Mouse (Mus musculus): ENCODE data around the gene Rab40c. TPM values are rescaled to one million over a fixed set of nuclear protein-coding genes. Genes with fewer than 3 reads are reported as not detected.

Rab40c gene
- total RNA-seq, 2 experiments from 2014 or later: 41.2 TPM

DNA sequence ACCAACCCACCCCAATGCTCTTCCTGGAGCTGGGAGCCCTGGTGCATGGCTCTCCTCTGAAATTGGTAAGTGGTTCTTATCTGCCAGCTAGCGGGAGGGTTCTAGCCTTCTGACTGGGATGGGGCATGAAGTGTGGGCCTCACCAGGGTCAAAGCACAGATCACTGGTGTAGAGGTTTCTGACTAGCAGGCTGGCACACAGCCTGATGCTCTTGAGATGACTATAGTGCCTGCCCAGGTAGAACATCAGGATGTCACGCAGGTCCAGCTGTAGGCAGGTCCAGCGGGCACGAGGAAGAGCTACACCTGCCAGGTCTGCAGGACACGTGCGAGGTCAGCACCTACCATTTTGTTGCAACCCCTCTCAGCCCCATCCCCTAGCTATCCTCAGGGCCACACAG is 59.3 kb downstream of the Rab40c start:
- no peak for DNase-seq (ENCODE audit: low spot score in 2 of 2)

DNA sequence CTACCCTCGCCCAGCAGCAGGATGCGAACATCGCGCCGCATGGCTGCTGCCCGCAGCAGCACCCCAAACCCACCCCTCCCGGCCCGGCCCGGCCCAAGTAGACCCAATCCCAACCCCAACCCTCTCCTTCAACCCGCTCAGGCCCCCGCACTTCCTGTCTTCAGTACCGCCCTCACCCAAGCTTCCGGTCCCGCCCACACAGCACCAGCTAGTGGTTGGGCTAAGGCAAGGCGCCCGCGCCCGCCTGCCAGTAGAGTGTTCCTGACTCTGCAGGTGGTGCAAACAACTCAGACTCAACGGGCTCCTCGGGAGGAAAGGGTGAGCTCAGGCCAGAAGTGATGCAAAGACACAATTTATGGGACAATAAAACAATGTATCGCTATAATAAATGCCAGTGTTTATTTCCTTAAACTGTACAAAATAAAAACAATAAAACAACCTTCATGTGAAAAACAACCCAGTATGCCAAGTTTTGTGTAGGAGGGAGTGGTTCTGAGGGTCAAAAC is 75.1 kb downstream of the Rab40c start, which contains the start of gene Rhot2:
Rhot2 (minus strand) TSS at position 456 of the 506 bp plus-strand sequence.
- DNase-seq (ENCODE audit: low spot score in 2 of 2): peak; percentile 96

DNA sequence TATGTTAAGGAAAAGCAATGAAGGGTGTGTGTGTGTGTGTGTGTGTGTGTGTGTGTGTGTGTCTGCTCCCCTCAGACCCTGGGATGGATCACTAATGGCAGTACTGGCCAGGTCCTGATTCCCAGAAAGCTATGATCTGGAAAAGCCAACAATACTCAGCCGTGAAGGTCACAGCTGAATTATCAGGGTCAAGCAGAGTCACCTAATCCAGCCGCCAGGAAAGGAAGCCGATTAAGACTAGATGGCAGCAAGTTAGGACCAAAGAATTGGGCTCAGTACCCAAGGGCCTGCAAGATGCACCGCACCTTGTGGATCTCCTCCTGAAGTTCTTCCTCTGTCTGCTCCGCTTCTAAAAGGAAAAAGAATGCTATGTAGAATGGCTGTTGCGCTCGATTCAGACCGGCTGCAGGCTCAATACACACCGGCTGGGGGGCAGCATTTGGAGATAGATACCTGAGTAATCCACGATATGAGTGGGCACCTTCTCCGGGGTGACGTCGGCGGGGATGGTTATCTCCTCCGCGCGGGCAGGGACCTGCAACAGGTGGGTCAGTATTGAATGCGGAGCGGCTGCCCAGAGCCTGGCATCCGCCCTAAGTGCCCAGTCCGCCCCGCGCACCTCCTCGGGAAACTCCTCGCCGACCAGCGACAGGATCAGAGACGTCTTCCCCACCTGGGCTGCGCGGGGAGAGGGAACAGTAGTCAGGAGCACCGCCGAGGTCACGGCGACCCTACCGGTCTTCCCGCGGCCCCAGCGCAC is 75.7 kb downstream of the Rab40c start:
- peak; percentile 25 to 44 for DNase-seq (ENCODE audit: low spot score in 2 of 2)

DNA sequence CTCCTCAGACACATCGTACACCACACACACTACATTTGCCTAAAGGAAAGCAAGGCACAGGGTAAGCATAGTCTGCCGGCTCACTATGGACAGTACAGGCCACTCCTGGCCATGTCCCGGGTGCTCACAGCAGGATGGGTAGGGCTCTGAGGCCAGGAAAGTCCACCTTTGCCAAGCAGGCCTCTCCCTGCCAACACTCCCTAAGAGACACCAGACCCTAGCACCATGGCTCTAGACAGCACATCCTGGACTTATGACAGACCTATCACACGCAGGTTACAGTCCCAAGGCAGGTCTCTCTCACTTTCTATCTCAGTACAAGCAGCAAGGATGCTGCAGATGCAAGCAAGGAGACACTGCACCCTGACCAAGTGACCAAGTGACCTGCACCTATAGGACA is 76.4 kb downstream of the Rab40c start:
- no peak for DNase-seq (ENCODE audit: low spot score in 2 of 2)

DNA sequence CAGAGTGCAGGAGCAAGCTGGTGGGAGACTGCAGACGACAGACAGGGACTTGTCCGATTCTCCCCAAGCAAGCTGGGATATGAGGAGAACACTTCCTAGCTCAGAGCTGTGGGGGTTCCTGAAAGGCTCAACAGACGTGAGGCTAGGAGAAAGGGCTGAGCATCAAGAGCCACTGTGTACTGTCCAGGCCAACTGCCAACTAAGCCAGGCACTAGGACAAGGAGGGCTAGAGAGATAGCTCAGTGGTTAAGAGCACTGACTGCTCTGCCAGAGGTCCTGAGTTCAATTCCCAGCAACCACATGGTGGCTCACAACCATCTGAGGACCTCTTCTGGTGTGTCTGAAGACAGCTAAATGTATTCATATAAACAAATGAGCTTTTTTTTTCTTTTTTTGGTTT is 77.0 kb downstream of the Rab40c start:
- DNase-seq (ENCODE audit: low spot score in 2 of 2): no peak

DNA sequence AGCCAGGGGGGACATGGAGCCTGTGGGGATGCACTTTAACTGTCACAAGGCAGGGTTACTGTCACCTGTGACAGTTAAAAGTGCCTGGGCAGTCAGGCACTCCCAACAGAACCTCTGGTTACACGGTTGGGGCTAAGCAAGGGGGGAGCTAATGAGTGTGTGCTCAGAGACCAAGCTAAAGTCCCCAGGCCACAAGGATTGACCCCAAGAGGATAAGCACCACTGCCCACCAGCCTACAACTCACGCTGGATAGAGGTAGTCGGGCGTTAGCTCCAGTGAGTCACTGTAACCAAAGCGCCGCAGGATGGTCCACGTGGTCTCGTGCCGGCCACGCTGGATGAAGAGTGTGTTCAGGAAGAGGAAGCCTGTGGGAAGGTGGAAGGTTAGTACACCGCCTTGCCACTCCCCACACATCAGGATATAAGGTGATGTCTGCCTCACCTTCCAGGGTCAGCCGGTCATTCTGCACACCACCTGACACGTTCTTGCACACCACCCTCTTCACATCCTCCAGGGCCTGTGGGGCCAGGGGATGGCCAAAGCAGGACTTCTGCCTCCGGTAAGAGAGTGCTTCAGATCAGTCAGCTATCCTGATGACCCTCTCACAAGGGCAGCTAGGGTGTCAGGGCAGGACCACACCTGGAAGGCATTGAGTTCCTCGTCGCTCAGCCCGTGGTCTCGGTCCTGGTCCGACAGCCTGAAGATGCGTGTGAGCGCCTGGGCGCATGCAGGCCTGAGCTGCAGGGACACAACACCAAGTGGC is 78.2 kb downstream of the Rab40c start, which contains the start of gene Gm20683:
Gm20683 (minus strand) TSS at position 647 of the 764 bp plus-strand sequence.
- DNase-seq (ENCODE audit: low spot score in 2 of 2): no peak

DNA sequence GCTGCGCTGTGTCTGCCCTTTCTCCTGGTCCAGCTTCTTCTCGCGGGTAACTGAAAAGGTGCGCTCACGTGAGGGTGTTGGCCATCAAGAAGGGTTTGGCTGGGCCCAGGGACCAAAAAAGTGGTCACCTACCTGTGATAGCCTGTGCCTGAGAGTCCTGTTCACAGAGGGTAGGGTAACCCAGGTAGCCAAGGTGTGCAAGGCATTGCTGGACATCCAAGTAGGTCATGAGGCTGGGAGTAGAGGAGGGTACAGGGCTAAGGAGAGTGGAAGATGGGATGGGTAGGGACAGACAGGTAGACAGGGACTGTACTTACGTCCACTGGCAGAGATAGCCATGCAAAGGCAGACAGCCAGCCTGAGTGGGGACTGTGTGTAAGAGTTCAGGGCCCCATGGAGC is 79.0 kb downstream of the Rab40c start:
- DNase-seq (ENCODE audit: low spot score in 2 of 2): no peak

DNA sequence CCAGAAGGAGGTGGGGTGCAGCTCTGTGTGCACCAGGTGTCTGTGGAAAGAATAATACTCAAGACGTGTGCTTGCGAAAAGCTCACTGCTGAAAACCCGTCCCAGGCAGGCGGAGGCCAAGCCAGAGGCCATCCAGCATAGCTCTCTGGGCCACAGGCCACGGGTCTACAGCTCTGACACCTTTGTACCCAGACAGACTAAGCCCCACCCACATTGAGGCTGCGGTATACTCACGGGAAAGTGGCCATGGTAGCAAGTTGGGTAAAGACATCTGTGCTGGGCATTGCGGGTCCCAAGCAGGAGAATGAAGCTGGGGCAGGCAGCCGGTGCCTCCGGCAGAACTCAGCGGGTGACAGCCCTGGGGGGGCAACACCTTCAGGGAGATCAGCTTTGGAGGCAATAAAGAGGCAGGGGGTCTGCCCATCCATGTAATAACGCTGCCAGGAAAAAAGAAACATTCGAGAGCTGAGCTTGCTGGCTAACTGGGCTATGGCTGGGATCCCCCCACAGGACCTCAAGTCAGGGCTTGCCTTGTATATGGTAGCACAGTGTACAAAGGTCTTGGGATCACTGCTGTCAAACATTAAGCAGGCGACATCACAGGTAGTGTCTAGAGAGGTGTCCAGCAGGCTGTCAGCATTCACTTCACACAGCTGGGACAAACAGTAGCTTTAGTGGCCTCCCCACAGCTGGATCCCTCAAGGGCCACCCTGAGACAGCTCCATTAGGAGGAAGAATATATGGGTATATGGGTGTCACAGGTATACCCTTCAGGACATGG is 79.9 kb downstream of the Rab40c start:
- DNase-seq (ENCODE audit: low spot score in 2 of 2): no peak

DNA sequence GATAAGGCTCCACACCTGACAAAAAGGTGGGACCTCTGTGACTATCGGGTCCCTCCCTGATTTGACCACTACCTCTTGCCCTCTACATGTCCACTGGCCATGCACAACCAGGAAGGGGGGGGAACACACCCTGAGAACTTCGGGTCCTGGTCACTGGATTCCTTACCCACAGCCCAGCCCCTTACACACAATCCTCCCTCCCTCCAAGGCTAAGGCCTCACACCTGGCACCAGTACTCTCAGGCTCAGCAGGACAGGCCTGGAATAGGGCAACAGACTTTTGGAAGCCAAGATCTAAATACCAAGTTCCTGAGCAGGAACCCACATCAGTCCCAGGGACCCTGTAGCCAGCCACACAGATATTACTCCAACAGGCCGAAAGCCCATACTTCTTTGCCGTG is 80.6 kb downstream of the Rab40c start:
- no peak for DNase-seq (ENCODE audit: low spot score in 2 of 2)

DNA sequence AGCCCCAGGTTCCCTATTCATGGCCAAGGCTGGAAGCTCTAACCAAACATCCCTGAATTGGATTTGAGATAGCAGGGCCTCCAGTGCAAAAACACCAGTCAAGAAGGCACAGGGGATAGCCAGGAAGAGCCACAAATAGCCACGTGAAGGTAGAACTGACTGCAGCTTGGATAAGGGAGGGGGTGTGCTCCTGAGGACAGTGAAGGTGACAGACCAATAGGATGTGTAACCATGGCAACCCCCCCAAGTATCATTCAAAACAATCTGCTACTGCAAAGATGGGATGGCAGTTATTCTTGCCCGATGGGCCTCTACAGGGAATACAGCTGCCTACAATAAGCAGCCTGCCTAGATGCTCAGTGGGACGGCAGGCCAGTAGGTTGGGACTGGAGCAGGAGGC is 82.0 kb downstream of the Rab40c start:
- no peak for DNase-seq (ENCODE audit: low spot score in 2 of 2)

DNA sequence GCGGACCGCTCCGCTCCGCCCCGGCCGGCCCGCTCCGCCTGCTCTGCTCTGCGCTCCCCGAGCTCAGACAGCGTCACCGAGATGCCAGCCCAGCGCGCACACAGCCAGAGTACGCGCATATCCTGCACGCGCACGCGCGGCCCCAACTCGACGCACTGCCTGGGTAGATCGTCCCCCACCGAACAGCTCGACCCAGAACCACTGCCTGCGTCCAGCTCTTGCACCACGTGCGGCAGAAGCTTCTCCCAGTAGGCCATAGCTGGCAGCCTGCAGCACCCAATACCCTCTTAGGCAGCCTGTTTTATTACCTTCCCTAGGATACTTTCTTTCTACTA is 82.5 kb downstream of the Rab40c start, which contains the start of gene Rhbdl1:
Rhbdl1 (minus strand) TSS at position 220 of the 335 bp plus-strand sequence.
- peak; percentile 74 to 90 for DNase-seq (ENCODE audit: low spot score in 2 of 2)

DNA sequence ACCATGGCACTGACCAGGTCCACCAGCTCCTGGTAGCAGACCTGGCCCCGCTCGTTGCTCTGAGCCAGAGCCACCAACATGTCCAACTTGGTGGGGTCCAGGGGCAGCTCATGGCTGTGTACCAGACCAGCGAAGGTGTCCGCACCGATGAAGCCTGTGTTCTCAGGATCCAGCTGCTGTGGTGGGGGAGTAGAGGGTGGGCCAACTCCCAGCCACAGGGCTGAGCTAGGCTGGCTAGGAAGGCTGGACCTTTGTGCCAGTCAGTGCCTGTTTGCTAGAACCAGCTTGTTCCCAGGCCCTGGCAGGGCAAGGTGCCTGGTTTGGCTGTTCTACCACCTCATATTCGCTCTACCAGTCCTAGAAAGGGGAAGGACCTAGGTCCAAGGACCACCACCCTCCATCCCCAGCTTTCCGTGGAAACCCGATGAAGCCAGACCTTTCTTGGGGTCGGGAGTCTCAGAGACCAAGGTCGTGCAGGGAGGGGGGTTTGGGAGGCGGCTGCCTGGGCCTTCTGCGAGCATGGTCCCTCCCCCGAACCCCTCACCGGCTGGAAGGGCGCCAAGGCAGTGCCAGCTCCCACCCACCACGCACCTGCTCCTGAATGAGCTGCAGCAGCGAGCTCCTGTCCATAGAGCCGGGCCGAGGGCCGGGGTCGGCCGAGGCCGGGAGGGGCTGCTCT is 83.0 kb downstream of the Rab40c start:
- DNase-seq (ENCODE audit: low spot score in 2 of 2): no peak

DNA sequence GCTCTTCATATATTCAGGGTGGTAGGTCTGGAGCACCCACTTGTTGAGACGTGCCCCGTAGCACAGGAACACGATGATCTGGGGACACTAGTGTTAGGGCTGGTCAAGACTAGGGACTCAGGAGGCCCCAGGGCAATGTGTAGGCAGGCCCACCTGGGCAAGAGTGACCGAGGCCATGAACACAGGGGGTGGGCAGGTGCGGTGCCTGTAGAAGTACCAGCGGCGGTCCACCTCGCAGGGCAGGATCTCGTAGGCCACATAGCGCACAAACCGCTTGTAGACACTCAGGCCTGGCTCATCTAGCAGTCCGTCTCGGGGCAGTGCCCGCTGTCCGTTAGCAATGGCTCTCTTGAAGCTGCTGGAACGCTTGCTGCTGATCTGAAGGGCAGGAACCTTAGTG is 83.7 kb downstream of the Rab40c start:
- no peak for DNase-seq (ENCODE audit: low spot score in 2 of 2)

DNA sequence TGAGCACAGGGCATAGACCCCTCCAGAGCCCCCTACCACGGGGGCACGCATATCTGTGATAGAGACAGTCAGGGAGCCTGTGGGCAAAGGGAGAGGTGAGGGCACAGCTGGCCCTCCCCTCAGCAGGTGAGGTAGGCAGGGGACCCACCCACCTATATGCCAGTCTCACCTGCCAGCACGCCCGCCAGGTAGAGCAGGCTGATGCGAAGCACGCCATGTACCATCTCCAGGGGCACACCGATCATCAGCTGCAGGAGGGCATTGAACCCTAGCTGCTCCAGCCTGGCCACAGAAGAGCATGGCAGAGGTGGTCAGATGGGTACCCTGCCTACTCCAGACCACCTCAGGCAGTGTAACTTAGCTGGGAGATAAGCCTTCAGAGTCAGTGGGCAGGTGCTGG is 84.2 kb downstream of the Rab40c start:
- DNase-seq (ENCODE audit: low spot score in 2 of 2): no peak

DNA sequence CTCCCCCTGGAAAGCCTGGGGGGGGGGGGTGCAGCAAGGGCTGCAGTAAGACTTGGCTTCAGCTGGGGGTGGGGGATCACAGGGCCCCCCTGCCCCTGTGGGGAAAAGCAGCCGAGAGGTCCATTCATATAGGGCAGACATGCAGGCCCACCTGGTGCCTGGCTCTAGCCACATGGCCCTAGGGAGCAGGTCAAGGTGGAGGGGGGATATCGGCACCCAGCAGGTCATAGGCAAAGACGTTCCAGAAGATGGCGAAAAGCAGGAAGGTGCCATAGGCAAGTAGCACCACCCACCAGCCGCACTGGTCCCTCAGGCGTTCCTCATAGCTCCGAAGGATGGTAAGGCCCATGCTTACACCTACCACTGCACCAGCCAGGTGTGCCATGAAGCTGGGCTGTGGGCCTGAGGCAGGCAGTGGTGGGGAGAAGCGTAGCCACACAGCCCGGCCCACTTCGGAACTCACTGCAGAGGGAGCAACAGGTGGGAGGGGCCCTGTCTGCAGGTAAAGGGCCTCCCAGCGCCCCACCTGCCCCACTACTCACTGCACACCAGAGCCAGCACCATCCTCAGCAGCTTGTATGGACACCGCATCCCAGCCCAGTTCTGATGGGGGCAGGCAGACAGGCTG is 84.8 kb downstream of the Rab40c start:
- no peak for DNase-seq (ENCODE audit: low spot score in 2 of 2)

DNA sequence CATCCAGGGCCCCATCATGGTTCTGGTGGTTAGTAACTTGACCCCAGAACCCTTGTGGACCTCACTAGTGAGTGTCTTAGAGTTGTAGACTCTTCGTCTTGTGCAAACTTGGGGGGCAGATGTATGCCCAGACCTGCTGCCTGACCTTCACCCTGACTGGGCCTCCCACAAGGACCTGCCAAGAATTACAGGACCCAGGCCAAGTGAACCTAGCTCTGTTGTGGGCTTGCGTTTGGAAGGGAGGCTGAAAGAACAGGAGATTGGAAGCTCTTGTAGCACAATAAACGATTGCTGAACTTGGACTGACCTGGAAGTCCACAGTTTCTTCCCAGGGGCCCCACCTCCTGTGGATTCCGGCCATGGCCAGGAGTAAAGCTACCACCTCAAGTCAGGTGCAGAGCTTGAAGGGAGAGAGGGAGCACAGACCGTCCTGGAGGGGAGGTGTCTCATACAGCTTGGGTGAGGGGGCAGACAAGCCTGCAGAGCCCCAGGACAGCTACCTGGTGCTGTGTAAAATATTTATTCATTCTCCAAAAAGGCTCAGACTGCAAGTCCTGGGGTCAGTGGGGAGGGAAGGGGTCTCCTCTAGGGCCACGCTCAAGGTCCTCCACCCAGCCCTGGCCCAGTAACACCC is 85.4 kb downstream of the Rab40c start:
- DNase-seq (ENCODE audit: low spot score in 2 of 2): no peak

DNA sequence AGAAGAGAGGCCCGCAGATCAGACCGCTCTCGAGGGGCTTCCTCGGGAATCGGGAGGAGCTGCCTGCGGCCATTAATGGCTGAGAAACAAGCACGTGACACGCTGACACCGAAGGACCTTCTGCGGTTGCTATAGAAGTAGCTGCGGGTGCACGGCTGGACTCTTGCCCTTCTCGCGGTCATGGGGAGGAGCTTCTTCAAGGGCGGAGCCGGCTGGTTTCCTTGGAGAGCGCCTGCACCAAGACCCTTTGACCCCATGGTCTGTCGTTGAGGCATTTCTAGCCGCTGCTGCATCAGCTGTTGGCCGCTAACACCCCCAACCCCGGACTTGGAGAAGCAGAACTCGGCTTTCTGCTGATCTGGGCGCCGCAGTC is 86.2 kb downstream of the Rab40c start, which contains the start of gene Stub1:
Stub1 (minus strand) TSS at position 114 of the 373 bp plus-strand sequence.
- DNase-seq (ENCODE audit: low spot score in 2 of 2): peak; percentile 62 to 81

DNA sequence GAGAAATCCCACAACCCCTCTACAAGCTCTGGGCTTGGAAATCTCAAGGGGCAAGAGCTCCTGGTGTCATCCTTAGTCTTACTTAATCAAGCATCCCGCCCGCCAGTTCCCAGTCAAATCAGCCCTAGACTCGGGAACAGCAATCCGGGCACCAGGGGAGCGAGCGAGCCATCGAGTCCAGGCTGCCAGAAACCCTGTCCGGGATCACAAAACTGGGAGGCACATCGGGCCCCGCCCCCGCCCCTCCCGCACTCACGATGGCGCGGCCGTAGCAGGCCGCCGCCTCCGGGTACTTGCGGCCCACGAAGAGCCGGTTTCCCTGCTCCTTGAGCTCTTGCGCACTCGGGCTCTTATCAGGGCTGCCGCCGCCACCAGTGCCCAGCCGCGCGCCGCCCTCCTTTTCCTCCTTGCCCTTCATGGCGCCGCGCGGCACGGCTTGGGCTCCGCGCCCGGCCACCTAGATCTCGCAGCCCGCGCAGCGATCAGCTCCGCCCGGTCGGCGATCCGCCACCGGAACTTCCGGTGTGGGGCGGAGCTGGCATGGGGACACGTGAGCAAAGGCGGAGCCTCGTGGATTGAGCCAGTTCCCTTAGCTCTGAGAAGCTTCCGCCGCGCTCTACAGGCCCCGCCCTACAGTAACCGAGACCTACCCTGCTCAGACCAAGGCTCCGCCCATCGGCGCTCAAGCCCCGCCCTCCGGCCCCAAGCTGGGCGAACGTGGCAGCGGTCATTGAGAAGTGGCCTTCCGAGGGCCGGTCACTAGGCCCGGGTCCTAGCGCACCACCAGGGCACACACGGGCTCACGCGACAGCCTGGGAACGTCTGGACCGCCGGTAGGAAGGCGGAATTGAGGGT is 86.9 kb downstream of the Rab40c start:
- DNase-seq (ENCODE audit: low spot score in 2 of 2): peak; percentile 97 to 98

Data from left cerebral cortex, adult 18-20 months (tissue).